Mouse (Mus musculus) gastrocnemius, adult 8-10 months (tissue): ENCODE results near the gene Prkrip1. TPM values are rescaled to one million over a fixed set of nuclear protein-coding genes. Genes with fewer than 3 reads are reported as not detected.
"Not testable (repeated sequence)": the region's sequence is repeated elsewhere in the genome, so short reads cannot be mapped to it uniquely, and the experiment has no call there.

Experiments
- DNase-seq, 2 experiments: peaks; one replicate each; pipeline ENCODE4 v3.0.0; 2022; ENCODE audit warnings: low spot score in 2 of 2
- total RNA-seq, 4 experiments: library from RNA; stranded (reverse); gene quantifications; 2 replicates each; pipeline ENCODE4 v1.2.4; 2022

Prkrip1 gene
- total RNA-seq, 4 experiments from 2014 or later = 17.0 to 18.9 (median 17.6) TPM

DNA sequence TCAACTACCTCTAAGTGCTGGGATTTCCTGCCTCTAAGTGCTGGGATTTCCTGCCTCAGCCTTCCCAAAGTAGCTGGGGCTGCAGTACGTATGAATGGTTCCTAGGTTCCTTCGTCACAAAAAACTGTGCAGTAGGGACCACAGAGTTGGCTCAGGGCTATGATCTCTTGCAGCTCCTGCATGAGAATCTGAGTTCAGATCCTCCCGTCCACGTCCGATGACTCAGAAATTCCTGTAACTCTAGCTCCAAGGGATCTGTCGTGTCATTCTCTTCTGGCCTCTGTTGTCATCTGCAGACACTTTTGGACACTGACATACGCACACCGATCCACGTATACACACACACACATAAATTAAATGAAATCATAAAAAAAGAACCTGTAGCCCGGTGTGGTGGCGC, 14.0 kb upstream of the Prkrip1 start:
- DNase-seq = no peak

DNA sequence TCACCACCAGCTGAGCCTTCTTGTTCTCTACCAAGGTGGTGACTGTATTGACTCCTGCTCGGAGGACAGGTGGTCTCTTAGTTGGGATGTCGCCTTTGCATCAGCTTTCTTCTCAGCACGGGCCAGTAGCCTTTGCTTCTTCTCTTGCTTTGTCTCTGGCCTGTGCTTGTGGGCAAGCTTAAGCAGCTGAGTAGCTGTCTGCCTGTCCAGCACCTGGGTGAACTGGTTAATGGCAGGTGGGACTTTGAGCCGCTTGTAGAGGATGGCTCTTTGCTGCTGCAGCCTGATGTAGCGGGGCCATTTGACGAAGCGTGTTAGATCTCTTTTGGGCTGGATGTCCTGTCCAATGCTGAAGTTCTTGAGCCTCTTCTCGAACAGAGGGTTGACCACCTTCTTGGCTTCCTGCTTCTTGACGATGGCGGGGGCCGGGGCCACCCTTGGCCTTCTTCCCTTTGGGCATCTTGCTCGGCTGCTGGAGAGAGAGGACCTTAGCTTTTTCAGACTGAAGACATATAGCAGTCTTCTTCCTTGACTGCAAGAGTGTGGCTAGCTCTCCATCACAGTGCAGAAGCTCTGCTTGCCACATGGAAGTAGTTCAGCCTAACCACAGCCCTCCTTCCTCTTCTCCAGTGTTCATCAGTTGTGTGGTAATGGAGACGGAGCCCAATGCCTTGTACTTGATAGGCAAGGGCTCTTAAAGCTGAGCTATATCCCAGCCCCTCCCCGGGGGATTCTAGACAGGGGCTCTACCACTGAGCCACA, 12.8 kb upstream of the Prkrip1 start:
- not testable (repeated sequence) for DNase-seq

DNA sequence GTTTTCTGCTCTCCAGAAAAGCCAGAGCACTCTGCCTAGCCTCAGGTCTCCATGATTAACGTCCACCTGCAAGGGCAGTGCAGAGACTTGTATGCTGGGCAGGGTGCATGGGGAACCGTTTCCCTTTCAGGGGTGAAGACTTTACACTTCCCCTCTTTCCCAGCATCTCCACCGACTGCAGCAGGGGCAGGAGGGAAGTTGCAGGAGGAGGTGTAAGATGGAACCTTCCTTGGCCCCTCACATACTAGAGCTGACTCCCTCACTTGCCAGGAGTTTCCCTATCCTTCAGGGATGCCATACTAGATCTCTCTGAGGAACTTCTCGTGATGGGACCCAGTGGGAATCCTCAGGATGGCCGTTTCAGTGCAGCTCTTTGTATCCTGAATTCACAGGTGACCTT, 11.8 kb upstream of the Prkrip1 start:
- no peak for DNase-seq

DNA sequence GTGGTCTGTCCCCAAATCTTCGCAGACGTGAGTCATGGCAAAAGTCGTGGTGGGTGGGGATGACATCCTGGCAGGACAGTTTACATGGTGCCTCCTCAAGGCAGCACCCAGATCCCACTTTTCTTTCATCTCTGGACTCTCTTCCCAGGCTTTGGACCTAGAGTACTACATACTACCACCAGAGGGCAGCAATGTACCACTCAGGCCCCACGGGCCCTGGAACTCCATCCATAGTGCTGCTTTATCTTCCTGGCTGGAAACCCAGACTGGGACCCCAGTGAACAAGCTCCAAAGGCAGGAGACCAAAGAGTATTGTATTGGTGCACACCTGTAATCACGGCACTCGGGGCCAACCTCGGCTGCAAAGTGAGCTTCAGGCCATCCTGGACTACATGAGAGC, 3.1 kb upstream of the Prkrip1 start:
- DNase-seq = peak; percentile 37 to 39

DNA sequence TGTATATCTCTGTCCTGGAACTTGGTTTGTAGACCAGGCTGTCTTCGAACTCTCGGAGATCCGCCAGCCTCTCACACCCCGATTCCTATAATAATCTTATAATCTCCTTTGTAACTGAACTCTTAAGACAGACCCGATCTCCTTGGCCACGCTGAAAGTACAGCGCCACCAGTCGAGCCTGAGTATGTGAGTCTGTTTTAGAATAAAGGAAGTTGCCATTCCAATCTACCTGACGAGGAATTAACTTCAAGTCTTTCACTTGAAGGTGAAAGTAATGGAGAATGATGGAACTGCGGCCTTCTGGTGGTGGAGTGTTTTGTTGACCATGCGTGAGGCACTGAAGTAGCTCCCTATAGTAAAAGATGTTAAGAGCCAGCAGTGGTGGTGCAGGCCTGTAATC, 763 bp upstream of the Prkrip1 start:
- DNase-seq = no peak

DNA sequence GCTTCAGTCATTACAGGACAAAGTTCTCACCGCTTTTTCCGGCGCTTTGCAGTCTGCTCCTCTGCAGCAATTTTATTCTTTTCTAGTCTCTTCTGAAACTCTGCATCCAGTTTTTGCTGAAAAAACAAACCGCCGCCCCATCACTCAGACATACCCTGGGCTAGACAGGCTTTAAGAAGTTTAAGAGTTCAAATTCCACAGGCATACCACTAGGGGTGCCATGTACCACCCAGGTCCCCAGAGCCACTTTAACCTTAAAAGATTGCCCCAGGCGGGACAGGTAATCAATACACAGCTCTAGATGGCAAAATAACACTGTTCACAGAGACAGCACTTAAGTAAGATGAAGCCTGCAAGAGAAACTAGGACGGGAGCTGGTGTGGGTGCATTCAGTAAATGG, 6.9 kb downstream of the Prkrip1 start:
- DNase-seq = no peak

DNA sequence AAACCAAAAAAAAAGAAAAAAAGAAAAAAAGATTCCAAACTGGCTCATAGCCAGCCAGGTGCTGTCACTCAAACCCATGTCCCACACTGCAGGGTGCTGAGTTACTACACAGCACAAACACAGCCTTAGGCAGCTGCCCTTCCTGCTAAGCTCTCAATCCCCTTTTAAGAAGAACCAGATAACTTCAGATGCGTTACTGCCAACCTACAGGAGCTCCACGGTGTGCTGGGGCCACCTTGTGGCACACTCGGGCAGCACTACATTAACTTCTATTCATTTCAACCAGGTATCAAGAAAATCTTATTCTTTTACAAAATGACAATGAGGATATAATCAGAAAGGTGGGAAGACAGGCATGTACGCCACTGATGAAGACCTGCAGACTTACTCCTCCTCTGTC, 12.0 kb downstream of the Prkrip1 start:
- DNase-seq = peak; percentile 28 to 40

DNA sequence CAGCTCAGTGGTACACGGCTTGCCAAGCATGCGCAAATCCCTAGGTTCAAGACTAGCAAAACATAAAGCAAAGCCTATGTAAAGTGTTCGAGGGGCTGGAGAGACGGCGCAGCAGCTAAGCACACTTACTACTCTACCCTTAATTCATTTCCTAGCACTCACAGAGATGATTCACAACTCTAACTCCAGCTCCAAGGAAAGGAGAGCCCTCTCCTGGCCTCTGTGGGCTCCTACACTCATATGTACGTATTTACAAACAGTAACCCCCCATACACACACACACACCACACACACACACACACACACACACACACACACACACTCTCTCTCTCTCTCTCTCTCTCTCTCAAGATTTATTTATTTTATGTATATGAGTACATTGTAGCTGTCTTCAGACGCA, 15.0 kb downstream of the Prkrip1 start:
- no peak for DNase-seq

DNA sequence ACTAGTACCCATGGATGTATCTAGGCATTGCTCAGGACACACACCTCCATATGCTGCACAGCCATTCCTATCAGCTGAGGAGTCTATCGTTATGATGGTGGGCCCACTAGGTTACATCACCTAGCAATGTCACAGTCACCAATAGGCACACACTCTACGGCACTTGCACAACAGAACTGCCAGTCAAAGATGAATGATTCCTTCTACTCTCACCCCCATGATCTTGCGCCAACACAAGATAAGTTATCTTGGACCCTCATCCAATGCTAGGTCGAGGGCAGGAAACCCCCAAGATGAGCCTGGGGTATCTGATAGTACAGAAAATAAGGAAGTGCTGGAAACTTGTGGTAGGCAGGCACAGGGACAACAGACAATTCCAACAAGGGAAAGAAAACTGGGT, 15.9 kb downstream of the Prkrip1 start:
- DNase-seq = no peak

DNA sequence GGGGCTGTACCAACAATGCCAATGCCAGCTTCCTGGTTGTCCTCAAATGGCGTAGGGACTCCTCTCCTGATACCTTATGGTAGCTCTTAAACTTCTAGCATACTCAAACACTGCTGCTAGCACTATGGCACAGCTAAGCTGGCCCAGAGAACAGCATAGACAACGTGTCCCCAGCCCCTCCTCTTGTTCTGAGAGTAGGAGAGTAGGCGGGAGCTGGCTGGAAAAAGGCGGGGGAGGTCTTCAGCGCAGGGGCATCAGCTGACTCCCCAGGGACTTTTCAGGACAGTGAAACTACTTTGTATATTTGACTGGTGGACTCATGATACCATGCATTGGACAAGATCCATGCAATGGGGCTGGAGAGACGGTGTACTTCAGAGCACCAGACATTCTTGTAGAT, 16.7 kb downstream of the Prkrip1 start:
- DNase-seq = no peak

DNA sequence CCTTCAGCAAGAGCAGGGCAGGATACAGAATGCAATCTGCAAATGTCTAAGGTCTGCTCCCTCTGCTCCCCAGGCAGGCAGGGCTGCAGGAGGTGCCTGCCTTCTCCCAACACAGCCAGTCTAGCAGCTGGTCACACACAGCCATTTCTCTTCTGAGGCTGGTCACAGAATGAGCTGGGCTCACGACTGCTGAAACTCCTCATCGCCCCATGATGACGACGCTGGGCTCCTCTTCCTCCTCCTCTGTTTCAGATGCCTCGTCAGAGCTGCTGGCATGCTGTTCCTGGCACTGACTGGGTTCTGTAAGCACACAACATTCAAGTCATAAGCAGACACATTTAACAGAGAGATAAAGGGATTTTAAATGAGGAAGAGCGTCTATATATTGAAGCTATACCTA, 17.6 kb downstream of the Prkrip1 start:
- no peak for DNase-seq

DNA sequence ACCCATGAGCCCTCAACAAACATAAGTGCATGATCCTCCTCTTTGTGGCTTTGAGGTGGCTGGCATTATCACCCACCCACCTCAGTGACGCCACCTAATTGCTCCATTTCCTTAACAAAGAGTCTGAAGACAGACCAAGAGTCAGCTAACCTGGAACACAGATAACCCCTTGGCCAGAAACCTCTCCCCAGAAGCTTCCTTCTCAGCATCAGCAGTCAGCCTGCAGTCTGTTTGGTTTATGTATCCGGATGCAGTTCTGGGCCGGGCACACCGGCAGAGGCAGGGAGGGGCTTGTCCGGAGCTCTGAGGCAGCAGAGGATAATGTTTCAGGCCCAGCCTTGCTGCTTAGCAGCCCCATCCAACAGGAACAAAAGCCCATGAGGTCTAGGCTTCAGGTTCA, 19.2 kb downstream of the Prkrip1 start:
- no peak for DNase-seq

DNA sequence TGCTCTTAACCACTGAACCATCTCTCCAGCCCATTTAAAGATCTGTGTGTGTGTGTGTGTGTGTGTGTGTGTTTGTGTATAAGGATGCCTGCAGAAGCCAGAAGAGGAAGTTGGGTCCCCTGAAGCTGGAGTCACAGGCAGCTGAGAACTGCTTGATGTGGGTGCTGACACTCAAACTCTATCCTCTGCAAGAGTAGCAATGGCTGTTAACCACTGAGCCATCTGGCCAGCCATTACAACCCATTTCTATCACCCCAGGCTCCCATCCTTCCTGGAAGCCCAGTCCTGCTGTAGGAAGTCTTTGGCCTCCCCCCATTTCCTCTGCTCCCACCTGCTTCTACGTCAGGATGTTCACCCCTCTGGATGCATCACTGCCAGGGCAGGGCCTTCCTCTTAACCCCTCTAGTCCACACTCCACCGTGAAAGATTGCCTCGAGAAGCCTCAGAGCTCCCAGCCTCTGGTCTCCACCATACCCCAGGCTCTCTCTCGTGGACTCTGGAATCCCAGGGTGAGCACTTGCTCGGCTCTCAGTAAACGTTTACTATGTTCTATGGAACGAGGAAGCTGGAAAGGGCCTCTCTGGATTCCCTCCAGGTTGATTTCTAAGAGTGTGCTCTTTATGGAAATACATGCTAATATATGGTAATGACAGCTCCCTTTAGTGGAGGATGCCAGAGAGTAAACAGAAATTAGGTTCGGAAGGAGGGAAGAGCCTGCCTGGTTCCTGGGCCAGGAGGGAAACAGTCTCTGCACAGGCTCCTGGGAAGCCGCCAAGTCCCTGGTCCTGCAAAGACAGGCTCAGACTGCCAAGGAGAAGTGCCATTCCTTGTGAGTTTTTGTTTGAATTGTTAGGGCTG, 24.9 kb downstream of the Prkrip1 start:
- DNase-seq = no peak

DNA sequence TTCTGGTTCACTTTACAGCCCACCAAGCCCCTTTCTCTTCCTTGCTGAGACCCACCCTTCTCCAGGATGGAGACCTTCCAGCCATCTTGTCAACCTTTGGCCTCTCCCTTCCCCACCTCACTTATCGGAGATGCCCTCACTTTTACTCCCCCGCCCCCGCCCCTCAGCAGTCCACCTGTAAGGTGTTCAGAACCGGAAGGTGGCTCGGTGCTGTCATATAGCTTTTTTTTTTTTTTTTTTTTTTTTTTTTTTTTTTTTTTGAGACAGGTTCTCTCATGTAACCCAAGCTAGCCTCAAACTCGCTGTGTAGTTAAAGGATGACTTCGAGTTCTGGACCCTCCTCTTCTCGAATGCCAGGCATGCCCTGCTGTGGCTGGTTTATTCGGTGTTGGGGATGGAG, 25.8 kb downstream of the Prkrip1 start:
- no peak for DNase-seq

DNA sequence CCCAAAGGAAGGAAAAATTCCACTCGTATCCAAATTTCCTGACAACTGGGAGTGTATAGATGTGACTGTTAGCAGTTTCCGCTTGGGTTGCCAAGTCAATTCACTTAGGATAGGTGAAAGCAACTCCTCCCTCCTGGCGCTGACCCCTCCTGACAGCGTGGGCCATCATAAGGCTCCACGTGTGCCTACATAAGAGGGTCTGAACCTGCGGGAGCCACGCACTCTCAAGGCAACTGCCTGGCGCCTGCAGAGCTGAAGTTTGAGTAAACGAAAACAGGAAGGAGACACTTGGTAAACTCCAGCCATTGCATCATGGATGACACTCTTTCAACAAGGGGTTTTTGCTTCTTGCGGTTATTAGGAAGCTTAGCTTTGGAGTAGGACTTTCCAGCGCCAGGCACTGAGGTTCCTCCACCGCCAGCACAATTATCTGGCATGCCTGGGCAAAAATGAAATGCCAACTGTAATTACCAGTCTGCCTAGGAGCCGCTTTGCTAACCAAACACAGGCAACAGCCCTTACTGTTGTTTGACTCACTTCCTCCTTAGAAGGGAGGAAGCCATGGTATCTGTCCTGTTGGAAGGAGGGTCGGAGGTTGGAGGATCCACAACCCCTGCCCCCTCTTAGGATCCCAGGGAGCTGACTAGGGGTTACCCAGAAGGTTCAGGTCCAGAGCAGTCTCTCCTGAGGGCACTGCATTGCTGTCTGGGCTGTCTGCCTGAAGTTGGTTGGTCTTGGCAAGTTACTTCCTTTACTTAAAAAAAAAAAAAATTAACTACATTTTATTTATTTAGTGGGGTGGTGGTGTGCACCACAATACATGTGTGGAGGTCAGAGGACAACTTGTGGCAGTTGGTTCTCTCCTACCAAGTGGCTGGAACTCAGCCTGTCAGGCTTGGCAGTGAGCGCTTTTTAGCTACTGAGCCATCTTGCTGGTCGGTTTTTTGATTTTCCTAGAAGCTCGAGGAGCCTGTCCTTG, 27.1 kb downstream of the Prkrip1 start:
- DNase-seq = no peak

DNA sequence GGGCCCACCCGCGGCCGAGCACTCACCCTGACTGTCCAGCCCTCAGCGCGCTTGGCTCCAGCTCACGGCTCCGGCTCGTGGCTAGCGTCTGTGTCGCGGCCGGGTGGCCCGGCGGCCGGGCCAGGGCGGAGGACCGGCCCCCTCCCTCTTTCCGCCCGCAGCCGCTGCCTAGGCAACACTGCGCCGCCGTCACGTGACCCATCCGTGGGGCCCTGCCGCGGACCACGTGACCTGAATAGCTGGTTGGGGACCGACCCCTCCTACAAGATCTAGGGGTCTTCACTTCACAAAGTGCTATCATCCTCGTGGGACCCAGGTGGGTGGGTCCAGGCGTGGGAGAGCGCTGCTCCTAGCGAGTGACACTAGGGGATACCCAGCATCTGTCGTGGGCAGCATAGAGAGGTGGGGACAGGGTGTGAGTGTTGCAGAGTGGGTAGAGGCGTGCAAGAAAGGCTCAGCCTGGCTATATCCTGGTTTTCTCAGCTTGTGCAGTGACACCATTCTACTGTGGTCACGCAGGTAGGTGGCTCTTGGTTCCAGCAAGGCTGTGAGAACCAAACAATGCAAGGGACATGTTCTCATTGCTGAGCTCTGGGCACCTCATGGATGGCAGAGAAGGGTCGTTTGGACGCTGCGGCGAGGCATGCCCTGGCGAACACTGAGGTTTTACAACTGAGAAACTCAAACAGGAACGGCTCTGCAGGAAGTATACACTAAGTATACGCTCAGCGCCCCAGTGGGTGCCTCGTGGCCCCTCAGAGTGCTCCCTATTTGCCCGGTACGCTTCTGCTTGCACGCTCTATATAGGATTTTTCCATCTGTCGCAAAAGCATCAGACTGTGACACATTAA, 28.0 kb downstream of the Prkrip1 start, which contains the start of gene Orai2:
Gene Orai2 (minus strand): TSS at position 202 of the 851 bp plus-strand sequence.
- DNase-seq = peak; percentile 34 to 52

DNA sequence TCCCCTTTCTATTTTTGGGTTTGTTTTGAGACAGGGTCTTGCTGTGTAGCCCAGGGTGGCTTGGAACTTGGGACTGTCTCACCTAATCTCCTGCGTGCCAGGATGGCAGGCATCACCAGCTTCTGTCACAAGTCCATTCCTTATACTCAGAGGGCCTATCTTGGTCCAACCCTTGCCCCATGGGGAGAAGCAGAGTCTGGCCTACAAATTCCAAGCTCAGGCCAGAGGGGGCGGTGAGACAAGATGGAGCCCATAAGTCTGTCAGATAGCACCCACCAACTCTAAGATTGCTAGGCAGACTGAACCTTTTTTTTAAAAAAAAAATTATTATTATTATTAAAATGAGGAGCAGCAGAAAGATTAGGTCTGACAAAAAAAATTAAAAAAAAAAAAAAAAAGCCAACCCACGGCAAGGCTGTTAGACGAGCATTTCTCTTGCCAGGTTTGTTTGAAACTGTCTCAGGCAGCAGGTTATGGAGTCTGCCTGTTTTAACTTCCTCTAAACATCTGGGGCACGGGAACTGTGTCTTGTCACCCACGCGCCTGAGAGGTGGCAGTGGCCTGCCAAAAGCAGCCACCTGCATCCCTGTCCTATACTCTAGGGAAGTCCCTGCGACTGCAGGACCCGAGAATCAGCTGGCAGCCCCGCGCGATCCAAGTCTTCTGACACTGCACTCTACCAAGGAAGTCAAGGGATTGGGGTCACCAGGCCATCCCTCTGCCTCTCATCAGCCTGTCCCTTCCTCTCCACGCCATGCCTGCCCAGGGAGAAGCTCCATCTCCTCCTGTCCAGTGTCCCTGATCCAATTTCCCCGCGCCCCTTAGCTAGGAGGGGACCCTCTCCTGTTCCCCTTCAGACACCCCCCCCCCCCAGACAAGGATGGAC, 28.9 kb downstream of the Prkrip1 start:
- no peak for DNase-seq

DNA sequence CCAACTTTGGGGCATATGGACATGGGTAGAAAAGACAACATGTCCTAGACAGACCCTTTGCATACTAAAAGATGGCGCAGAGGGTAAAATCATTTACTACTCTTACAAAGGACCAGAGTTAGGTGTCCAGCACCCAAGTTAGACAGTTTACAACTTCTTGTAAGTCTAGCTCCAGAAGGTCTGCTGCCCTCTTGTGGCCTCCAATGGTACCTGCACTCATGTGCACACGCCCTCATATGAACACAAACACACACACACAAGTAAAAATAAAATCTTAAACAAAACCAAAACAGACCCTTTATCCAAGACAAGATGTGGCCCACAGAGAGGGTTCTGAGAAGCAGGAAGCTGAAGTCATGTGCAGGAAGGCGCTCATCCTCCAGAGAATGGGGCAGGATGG, 30.7 kb downstream of the Prkrip1 start:
- no peak for DNase-seq

DNA sequence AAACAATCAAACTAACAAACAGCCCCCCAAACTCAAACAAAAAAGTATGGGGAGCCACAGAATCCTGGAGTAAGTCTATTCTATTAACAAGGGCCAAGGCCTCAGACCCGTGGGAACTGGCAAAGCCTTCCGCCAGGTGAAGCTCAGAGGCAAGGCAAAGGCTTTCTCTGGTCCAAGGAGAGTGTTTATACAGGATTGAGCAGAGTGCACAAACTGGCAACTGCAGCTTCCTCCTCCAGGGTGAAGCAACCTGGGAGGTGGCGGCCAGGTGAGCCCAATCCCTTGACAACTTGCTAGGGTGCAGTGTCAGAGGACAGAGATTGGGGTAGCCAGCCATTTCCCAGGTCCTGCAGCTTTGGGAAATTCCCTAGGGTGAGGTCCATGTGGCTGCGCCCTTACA, 31.5 kb downstream of the Prkrip1 start:
- DNase-seq = no peak

DNA sequence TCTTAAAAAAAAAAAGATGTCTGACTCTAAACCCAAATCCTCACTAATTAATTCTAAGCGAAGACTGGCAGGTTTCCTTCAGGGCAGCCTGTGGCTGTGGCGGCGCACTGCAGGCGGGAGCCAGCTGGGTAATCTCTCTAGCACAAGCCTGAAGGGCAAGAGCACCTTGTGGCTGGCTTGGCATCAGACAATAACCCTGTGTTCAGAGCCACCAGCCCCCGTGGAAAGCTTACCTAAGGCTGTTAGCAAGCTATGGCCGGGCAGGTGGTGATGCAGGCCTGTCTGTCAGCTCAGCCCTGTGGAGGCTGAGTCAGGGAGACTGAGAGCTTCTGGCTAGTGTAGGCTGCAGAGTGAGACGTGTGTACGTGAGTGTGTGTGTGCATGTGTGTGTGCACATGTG, 33.5 kb downstream of the Prkrip1 start:
- no peak for DNase-seq
